Mouse (Mus musculus): ENCODE data around the gene Telo2. TPM values are rescaled to one million over a fixed set of nuclear protein-coding genes. Genes with fewer than 3 reads are reported as not detected.

Gene Telo2
- total RNA-seq, 2 experiments from 2014 or later, result 18.4 to 21.9 TPM

DNA sequence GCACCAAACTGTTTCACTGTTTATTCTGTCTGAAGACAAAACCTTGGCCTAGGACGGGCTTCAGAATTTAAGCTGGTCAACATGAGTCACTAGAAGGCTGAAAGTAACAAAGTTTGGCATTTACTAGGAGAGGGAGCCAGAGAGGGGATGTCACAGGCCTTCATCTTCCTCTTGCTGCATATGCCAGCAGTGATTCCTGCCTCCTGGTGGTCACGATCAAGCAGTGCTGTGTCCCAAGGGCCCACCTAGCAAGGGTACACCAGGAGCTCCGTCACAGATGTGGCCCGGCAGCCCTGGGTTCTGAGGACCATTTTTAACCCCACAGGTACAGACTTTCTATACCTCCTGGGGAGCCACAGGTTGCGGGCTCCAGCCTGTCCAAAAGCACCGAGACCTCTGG lies 58.7 kb downstream of the Telo2 start:
- no peak for DNase-seq (ENCODE audit: low spot score in 2 of 2)

DNA sequence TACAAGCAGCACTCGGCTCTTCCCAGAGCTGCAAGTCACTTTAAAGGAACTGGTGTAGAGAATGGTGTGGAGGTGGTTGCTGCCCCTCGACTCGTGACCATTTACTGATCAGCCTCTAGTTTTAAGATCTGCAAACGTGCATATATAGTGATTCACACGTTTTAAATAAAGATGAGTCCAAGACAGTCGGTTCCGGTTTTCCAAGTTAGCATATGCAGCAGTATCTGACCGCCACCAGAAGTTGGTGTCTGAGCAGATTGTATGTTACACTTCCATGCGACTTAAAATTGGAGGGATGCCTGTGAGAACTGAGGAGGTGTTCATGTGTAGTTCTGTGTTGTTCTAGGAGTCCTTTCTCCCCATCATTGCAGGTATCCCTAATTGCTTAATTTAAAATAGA lies 62.5 kb downstream of the Telo2 start:
- no peak for DNase-seq (ENCODE audit: low spot score in 2 of 2)

Other genes starting within 250 kb of the Telo2 start
- 1 to 10 TPM; 2.0 to 2.7 TPM for gene Igfals, start 250.0 kb downstream of the Telo2 start, total RNA-seq (2021)
- gene Nubp2, start 229.6 kb downstream of the Telo2 start, total RNA-seq (2021), result 10 to 100 TPM; 48.5 to 54.1 TPM
- gene Spsb3, start 229.3 kb downstream of the Telo2 start, total RNA-seq (2021), result 10 to 100 TPM; 33.0 to 33.9 TPM
- gene Eme2, start 220.9 kb downstream of the Telo2 start, total RNA-seq (2021), result 10 to 100 TPM; 40.6 to 46.1 TPM
- 100 to 1,000 TPM; 107 to 148 TPM for gene Mrps34, start 220.9 kb downstream of the Telo2 start, total RNA-seq (2021)
- 100 to 1,000 TPM in 1 of 2 experiments, 10 to 100 TPM in 1; 50.8 to 100 TPM for gene Nme3, start 219.5 kb downstream of the Telo2 start, total RNA-seq (2021)
- gene Mapk8ip3, start 179.0 kb downstream of the Telo2 start, total RNA-seq (2021), result 100 to 1,000 TPM; 125 to 137 TPM
- gene Jpt2, start 155.3 kb downstream of the Telo2 start, total RNA-seq (2021), result 10 to 100 TPM; 19.2 to 26.3 TPM
- 10 to 100 TPM; 20.4 to 24.0 TPM for gene Cramp1l, start 100.2 kb downstream of the Telo2 start, total RNA-seq (2021)
- 10 to 100 TPM; 20.3 to 29.9 TPM for gene Ift140, start 99.9 kb downstream of the Telo2 start, total RNA-seq (2021)
- gene Tmem204, start 32.4 kb downstream of the Telo2 start, total RNA-seq (2021), result 10 to 100 TPM; 43.2 to 45.6 TPM
- gene Ptx4, start 4.8 kb upstream of the Telo2 start, total RNA-seq (2021), result not detected
- gene Clcn7, start 17.4 kb upstream of the Telo2 start, total RNA-seq (2021), result 10 to 100 TPM; 42.0 to 43.7 TPM
- gene Ccdc154, start 46.5 kb upstream of the Telo2 start, total RNA-seq (2021), result under 1 TPM; 0.10 to 0.13 TPM
- gene Gm38655, start 59.5 kb upstream of the Telo2 start, total RNA-seq (2021), result not detected
- gene BC003965, start 68.6 kb upstream of the Telo2 start, total RNA-seq (2021), result 10 to 100 TPM; 18.5 to 20.0 TPM
- 10 to 100 TPM; 15.4 to 16.2 TPM for gene Unkl, start 72.4 kb upstream of the Telo2 start, total RNA-seq (2021)
- 10 to 100 TPM; 42.4 to 46.5 TPM for gene Gnptg, start 124.2 kb upstream of the Telo2 start, total RNA-seq (2021)
- 10 to 100 TPM; 20.3 to 22.6 TPM for gene Tsr3, start 124.2 kb upstream of the Telo2 start, total RNA-seq (2021)
- 10 to 100 TPM; 11.7 to 16.2 TPM for gene Baiap3, start 140.4 kb upstream of the Telo2 start, total RNA-seq (2021)
- 100 to 1,000 TPM; 207 to 260 TPM for gene Ube2i, start 158.7 kb upstream of the Telo2 start, total RNA-seq (2021)
- gene Prss34, start 182.4 kb upstream of the Telo2 start, total RNA-seq (2021), result under 1 TPM; 0.33 to 0.48 TPM
- not detected for gene Prss28, start 192.7 kb upstream of the Telo2 start, total RNA-seq (2021)
- not detected for gene Prss29, start 202.7 kb upstream of the Telo2 start, total RNA-seq (2021)
- gene Tpsab1, start 229.6 kb upstream of the Telo2 start, total RNA-seq (2021), result 1 to 10 TPM in 1 of 2 experiments, under 1 TPM in 1; 0.53 to 1.5 TPM

Data from adrenal gland, adult 18-20 months (tissue).